Mouse (Mus musculus): ENCODE results near the gene Ttc9b.
"Not testable (repeated sequence)": the region's sequence is repeated elsewhere in the genome, so short reads cannot be mapped to it uniquely, and the experiment has no call there.

Ttc9b gene

DNA sequence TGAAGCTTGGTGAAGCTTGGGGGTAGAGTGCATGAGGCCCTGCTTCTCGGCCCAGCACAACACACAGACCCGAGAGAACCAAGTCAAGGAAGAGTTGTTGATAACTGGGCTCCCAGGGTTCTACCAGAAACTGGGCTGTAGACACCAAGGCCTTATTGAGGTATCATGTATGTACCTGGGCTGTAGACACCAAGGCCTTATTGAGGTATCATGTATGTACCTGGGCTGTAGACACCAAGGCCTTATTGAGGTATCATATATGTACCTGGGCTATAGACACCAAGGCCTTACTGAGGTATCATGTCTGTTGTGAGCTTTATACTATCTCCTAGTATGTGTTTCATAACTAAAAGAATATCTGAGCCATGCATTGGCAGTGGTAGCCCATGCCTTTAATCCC is 18.6 kb upstream of the Ttc9b start:
- intact Hi-C loops (cut with DNase I): not testable (repeated sequence)

DNA sequence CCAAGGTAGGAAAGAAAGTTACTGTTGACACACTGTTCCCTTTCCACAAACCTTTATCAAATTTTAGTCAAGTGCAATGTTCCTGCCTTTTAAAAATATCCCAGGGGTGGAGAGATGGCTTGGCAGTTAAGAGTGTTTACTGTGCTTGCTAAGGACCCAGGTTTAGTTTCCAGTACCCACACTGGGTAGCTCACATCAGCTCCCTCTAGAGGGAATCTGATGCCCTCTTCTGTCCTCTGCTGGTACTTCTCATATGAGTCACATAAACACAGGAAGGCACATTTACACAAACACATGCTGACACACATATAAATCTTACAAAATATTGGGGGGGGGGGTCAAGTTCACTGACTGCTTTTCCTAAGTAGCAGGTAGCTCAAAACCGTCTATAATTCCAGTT is 9.2 kb upstream of the Ttc9b start:
- intact Hi-C loops (cut with DNase I): no loop called here

DNA sequence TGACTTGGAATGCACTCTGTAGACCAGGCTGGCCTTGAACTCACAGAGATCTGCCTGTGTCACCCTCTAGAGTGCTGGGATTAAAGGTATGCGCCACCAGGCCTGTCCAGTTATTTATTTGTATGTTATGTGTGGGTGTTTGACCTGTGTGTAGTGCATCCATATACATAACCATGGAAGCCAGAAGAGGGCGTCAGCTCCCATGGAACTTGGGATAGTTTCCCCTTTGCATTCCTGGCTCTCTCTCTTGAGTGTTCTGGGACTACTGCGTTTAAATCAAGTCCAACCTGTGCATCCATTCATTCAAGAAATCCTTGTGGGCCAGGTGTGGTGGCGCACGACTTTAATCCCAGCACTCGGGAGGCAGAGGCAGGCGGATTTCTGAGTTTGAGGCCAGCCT is 7.2 kb upstream of the Ttc9b start:
- intact Hi-C loops (cut with DNase I): no loop called here

DNA sequence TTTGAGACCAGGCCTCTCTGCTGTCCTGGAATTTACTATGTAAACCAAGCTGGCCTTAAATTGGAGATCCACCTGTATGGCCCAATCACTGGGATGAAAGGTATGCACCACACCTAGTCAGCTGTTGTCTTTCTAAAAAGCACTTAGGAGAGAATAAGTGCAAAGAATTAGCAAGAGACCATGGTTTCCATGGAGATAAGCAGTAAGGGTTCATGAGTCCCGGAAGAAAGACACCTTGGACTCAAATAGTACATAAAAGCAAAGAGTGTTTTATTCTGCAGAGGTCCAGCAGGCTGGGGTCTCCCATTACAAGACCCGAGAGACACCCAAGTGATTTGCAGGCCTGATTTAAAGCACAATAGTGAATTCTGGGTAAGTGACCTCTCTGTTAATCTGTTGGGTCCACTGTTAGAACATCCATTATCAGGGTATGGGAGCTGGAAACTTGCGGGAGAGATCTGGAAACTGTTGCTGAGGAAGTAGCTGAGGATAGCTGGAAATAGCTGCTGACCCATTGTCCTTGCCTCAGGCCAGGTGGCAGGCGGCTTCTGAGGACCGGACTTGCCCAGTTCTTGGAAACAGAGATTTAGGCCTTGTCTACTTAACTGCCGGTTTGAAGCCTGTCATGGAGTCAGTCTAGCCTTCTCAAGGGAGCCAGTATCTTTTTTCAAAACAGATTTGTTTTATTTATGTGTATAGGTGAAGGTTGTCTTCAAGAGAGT is 6.3 kb upstream of the Ttc9b start:
- intact Hi-C loops (cut with DNase I): no loop called here

DNA sequence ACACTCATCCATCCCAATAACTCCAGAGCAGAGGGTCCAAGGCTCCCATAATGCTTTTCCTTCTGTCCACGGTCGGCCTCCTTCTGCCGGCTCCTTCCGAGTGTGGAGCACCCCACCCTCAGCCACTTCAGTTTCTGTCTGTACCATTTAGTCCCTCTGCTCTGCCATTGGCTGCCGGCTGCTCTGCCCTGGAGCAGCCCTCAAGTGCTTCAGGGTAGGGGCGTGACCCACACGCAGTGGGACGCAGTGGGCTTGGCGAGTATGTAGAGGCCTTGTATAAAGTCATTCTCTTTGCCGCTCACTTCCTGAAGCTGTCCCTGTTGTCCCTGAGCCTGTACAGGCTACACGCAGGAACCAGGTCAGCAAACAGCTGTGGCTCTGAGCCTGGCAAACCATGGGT is 4.0 kb upstream of the Ttc9b start:
- intact Hi-C loops (cut with DNase I): loop anchor here (2.0 kb wide), 2 partner anchors 35 to 77 kb away; no protein-coding TSS in a partner anchor

DNA sequence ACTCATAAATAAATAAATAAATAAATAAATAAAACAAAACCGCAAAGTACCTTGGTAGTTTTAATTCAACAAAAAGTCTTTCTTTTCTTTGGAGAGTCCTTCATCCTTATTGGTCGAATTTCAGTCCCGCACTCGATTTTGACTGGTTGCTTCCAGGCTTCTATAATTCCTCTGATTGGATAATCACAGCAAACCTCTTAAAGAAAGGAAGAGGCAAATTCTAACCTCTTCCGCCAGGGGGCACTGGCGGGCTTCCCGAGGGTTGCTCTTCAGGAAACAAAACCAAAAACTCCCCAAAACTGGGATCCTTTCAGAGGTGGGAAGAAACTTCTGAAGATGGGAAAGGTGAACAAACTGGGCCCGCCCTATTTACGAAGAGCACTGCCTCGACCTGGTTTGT is 2.8 kb upstream of the Ttc9b start:
- intact Hi-C loops (cut with DNase I): loop anchor here (2.0 kb wide), 2 partner anchors 34 to 76 kb away; no protein-coding TSS in a partner anchor

DNA sequence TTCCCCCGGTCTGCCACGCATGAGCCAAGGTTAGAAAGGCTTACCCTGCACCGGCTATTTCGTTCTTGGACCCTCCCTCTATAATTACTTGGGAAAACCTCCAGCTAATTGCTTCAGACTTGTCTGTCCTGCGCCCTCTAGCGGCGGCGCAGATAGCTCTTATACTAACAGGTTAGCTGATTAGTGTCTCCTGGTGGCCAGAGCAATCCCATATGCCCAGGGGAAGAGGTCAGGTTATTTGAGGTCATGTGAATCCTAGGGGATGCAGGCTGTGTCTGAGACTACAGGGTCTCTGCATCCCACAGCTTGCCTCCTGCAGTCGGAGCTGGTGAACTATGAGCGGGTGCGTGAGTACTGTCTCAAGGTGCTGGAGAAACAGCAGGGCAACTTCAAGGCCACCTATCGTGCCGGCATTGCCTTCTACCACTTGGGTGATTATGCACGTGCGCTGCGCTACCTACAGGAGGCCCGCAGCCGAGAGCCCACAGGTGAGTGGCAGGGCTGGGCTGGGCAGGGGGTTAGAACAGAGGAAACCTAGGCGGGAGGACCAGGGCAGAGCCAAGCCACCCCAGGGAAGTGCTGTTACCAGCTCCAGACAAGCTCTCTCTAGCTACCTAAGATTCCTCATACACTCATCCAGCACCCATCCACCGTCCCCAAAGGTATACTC is 1.0 kb downstream of the Ttc9b start:
- intact Hi-C loops (cut with DNase I): no loop called here

DNA sequence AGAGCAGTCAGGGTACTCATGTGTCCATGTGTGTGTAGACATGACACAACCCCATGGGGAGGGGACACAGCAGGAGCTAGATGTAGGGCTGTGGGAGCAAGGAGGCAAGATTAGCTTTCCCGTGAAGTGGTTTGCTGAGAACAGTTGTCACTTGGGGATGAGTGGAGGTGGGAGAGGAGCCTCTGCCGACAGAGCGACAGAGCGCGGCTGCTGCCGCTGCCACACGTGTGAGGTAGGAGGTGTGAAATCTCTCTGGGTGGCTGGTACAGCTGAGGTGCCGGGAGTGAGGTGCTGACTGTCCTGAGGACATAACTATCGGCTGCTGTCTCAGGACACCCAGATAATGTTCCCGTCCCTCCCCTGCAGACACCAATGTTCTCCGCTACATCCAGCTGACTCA is 1.8 kb downstream of the Ttc9b start:
- intact Hi-C loops (cut with DNase I): no loop called here

DNA sequence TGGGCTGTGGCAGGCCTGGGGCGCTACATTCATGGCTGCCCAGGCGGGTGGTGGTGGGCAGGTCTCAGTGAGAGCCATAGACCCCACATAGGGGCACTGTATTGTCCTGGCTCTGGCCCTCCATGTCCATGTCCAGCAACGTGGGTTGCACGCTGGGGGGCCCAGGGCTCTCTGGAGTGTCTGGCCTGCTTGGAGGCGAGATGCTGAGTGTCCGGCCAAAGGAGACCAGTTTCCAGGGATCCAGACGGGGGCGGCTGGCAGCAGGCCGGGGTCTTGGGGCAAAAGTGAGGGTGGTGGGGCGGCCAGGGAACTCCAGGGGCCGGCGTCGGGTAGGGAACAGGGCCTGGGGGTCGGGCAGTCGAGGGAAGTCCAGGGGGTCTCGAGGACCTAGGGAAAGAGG is 2.9 kb downstream of the Ttc9b start:
- intact Hi-C loops (cut with DNase I): no loop called here

DNA sequence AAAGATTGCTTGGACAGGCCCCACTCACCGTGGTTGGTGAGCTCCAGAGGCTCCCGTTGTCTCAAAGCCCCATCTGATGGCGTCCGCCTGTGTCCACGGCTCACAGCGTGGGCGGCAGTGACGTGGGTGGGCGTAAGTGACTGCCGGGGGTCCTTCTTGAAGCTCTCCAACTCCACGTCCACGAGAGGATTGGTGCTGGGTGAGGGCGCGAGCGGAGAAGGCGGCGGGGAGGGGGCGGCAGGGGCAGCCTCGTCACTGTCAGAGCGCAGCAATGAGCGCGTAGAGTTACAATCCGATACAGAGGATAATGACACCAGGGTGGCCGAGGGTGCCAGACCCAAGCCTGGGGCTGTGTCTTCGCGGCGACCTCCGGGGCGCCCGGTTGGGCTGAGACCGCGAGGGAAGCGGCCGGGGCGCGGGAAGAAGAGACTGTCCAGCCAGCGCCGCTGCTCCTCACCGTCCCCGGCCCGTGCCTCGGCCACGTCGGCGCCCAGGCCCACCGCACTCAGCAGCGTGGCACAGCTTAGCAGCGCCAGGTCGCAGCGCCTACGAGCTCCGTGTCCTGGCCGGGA is 4.2 kb downstream of the Ttc9b start:
- intact Hi-C loops (cut with DNase I): no loop called here

DNA sequence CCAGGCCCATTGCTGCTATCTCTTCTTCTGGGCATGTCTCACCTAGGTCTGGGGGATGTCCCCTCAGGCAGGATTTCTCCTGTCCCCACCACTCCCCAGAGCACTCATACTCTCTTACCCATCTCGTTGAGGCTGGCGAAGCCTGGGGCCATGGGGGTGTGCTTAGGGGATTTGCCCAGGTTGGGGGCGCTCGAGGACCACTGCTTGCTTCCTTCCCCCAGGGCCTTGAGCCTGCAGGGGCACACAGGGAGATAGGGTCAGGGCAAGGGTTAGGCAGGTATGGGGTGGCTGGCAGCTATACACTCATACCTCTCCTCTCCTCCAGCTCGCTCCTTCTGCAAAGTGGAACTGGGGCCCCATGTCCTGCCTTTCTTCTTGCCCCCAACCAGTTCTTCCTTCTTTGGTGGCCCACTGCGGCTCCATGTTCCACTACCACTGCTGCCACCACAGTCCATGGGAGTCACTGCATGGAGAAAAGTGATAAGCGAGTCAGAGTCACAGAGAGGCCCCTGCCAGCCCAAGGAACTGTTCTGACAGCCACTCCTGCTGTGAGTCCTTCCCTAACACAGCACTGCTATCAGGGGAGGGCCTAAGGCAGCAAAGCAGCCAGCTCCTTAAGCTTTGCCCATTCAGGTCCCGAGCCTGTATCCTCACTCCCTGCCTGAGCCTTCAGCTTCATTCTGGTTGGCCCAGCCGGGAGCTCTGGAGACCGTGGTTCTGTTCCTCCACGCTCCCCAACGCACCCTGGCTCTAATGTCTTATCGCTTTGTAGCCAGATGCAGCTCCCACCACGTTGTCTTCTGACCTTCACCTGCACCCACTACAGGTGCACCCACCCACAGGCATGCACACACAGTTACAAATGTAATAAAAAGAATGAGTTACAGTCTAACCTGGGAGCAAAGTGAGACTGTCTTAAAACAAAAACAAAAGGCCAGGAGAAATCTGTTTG is 5.3 kb downstream of the Ttc9b start:
- intact Hi-C loops (cut with DNase I): no loop called here

DNA sequence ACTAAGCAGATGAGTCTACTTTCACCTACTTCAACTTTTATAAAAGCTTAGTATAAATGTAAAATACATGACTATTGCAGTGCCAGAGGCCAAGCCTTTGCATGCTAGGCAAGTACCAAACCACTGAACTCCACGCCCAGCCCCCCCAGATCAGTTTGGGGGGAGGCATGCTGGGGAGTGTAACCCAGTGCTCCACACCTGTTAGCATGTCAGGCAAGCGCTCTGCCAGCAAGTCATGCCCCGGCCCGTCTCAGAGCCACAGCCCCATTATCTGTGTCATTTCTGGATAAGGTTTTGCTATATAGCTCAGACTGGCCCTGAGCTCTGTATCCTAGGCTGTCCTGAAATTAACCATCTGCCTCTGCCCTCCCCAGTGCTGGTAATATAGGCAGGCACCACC is 8.3 kb downstream of the Ttc9b start:
- intact Hi-C loops (cut with DNase I): no loop called here

DNA sequence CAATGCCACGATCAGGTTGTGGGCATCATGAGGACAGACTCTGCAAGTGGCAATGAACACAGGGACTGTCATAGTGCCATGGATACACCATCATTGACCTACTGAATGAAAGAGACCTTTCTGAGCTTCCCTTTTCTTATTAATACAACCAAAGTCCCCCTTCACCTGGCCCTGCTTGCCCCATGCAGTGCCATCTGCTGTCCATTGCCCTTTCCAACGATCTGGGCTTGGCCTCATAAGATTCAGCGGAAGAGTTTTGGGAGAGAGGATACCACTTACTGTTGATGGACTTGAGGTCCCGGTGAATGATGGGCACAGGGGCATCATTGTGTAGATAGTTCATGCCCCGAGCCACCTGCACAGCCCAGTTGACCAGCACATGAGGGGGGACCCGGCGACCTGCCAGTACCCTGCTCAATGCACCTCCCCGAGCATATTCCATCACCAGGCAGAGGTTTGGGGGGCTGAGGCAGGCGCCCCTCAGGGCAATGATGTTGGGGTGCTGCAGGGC is 19.4 kb downstream of the Ttc9b start:
- intact Hi-C loops (cut with DNase I): loop anchor here (10.0 kb wide), 1 partner anchor 338 kb away; the partner anchor contains the start of gene Ltbp4

DNA sequence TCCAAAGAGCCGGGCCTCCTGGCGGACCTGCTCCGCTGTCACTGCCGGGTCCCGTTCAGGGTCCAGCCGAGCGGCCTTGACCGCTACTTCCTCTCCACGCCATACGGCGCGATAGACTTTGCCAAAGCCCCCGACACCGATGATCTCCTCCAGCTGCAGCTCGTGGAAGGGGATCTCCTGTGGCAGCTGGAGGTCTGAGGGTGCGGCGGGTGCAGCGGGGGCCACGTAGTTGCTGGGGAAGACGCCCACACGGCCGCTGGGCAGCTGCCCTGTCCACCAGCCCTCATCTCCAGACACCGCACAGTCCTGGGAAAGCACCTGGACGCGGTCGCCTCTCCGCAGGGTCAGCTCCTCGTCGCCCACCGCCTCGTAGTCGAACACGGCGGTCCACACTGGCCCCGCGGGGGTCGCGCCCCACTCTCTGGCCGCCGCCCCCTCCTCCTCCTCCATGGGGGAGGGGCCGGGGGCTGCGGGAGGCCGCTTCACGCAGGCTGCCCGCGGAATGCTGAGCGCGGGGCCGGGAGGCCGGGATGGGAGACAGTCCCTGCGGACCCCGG is 19.9 kb downstream of the Ttc9b start:
- intact Hi-C loops (cut with DNase I): loop anchor here (10.0 kb wide), 1 partner anchor 339 kb away; the partner anchor contains the start of gene Ltbp4

DNA sequence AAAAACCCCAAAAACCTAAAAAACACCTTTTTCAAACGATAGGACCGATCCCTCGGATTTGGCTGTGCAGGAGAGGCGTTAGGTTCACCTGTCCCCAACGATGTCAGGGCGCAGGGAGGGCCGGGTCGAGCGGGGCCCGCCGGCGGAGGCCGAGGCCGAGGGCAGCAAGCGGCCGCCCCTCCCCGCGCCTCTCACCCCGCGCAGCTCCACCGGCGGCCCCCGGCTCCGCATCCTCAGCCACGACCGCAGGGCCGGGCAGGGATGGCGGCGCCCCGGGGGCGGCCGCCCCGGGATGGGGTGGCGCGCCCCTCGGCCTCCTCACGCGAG is 20.4 kb downstream of the Ttc9b start:
- intact Hi-C loops (cut with DNase I): loop anchor here (10.0 kb wide), 1 partner anchor 339 kb away; the partner anchor contains the start of gene Ltbp4

DNA sequence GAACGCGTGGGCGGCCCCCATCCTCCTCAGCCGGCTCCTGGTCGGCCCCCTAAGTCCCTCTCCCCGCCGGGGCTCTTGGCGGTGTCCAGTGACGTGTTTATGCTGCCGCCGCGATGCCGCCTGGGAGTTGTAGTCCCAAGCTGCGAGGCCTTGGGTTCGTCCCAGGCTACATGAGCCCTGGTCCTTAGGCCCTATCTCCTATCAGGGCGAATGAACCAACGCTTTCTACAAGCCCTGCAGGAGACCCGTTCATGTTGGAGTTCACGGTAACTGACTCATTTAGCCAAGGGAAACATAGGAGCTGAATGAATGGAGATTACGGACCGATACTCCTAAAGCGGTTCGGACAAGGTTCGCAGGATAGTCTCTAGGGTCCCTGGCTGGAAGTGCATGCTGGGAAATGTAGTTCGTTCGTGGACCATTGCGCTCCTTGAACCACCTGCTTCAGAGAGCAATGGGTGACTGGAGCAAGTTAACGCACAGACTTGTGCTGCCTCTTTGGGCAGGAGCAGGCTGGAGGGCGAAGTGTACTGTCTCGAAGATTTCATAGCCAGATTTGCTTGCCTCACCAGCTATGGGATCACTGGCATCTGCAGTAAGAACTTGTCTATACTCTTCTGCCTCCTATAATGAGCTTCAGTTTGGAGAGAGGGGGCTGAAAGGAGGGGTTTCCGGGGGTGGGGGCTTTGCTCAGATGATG is 21.0 kb downstream of the Ttc9b start, which contains the start of gene Map3k10:
Map3k10 (minus strand) TSS at position 77 of the 700 bp plus-strand sequence.
- intact Hi-C loops (cut with DNase I): loop anchor here (10.0 kb wide), 1 partner anchor 340 kb away; the partner anchor contains the start of gene Ltbp4

DNA sequence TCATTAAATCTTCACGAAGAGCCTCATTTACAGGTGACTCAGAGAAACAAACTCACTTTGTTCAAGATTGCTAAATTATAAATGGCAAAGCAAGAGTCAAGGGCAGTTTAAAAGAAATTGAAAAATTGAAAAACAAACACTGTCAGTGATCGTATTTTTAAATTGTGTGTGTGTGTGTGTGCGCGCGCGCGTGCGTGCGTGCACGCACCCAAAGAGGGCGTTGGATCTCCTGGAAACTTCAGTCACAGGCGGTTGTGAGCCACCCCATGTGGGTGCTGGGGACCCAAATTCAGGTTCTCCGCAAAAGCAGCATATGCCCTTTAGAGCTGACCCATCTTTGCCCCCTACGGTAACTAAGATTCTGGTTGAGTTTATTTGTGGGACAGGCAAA is 21.5 kb downstream of the Ttc9b start:
- intact Hi-C loops (cut with DNase I): loop anchor here (10.0 kb wide), 1 partner anchor 340 kb away; the partner anchor contains the start of gene Ltbp4

DNA sequence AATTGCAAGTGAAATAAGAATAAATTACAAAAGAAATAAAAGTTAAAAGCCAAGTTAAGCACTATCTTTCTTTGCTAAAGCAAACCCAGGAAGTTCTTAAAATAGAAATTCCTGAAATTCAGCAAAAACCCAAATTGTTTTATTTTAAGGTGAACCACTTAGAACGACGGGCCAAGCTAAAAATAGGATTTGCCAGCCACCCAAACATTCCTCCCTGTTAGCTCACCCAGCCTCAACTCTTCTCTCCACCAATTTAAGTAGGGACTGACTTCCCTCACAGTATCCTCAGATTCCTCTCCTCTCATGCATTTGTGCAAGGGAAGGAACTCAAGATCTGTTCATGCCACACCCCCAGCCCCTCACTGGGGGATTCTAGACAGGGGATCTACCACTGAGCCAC is 29.5 kb downstream of the Ttc9b start:
- intact Hi-C loops (cut with DNase I): loop anchor here (10.0 kb wide), 1 partner anchor 108 kb away; no protein-coding TSS in a partner anchor

DNA sequence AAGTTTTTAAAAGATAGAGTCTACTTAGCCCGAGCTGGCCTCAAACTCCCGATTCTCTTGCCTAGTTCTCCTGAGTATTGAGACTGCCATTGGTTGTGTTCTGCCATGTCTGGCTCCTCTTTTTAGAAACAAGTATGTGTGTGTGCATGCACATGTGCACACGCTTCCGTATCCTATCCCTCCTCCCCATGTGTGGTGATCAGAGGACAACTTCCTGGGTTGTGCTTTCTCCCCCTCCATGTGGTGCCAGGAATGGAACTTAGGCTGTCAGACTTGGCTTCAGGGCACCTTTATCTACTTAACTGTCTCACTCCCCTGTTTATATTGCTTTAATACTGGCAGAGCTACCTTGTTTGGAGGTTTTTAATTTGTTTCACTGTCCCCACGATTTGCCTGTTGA is 31.5 kb downstream of the Ttc9b start:
- intact Hi-C loops (cut with DNase I): loop anchor here (2.0 to 10.0 kb wide), 3 partner anchors 34 to 110 kb away; no protein-coding TSS in a partner anchor

DNA sequence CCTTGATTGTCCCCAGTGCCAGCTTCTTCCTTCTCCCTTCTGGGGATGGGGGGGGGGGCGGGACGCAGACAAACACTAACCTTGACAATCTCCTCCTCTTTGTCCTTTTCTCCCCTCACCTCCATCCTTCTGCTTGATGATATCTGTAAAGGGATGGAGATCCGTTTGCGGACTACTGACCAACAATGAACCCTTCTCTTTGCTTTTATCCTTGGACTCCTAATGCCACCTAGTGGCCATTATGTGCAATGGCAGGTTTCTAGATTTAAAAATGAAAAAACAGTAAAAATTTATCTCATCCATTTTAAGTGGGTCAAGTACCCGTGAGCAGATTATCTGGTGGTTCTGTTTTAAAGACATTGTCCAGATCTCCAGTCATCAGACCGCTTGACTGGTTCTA is 32.0 kb downstream of the Ttc9b start:
- intact Hi-C loops (cut with DNase I): loop anchor here (2.0 to 10.0 kb wide), 3 partner anchors 35 to 111 kb away; no protein-coding TSS in a partner anchor

All from adrenal gland (tissue).